Mouse (Mus musculus) cerebellum, postnatal 36 days (tissue): Measurements from ENCODE around the gene Pifo.

Experiments
- DNase-seq, 2 experiments: peaks; one replicate each; pipeline ENCODE4 v3.0.0; 2021 to 2022; ENCODE audit warnings: mixed read lengths in 2 of 2

The Pifo gene

GRCm38 (mm10) chr3:105951348-105951747 is 63.1 kb downstream of the Pifo start:
- DNase-seq = no peak
